Mouse (Mus musculus) spleen, adult 2 months (tissue): ENCODE data around the gene Akt1s1. TPM values are rescaled to one million over a fixed set of nuclear protein-coding genes. Genes with fewer than 3 reads are reported as not detected.

Experiments used
- DNase-seq, 2 experiments: peaks; one replicate each; pipeline versions ENCODE4 v3.0.0 to v3.0.0-alpha.2; 2012 to 2021; ENCODE audit warnings: low spot score in 2 of 2, low read depth in 1 of 2
- H3K27ac ChIP-seq: fragments of 200-500 bp; 2 replicates; pipeline ENCODE4 v1.5.1; 2012; ENCODE audit warnings: low read length, inconsistent platforms; ENCODE audit not compliant: insufficient read depth
- H3K27me3 ChIP-seq: fragments of 200-500 bp; 2 replicates; pipeline ENCODE4 v1.6.1; 2012; ENCODE audit warnings: mild to moderate bottlenecking, moderate library complexity, low read length, inconsistent platforms; ENCODE audit not compliant: control insufficient read depth, insufficient read depth
- H3K36me3 ChIP-seq: fragments of 200-500 bp; 2 replicates; pipeline ENCODE4 v1.6.1; 2012; ENCODE audit warnings: mild to moderate bottlenecking, low read length, inconsistent platforms; ENCODE audit not compliant: control insufficient read depth, insufficient read depth
- H3K4me1 ChIP-seq: fragments of 200-500 bp; 2 replicates; pipeline ENCODE4 v1.6.1; 2011; ENCODE audit warnings: inconsistent platforms; ENCODE audit not compliant: control insufficient read depth, insufficient read depth, insufficient read length
- H3K4me3 ChIP-seq: fragments of 200-500 bp; 2 replicates; pipeline ENCODE4 v1.5.1; 2011; ENCODE audit warnings: mild to moderate bottlenecking, inconsistent platforms; ENCODE audit not compliant: insufficient read depth, insufficient read length; ENCODE audit errors: extremely low read depth
- CTCF ChIP-seq: fragments of 200-500 bp; IDR thresholded peaks from 2 replicates; pipeline ENCODE4 v1.5.1; 2011; ENCODE audit warnings: mild to moderate bottlenecking, inconsistent platforms; ENCODE audit not compliant: insufficient read depth, insufficient read length, insufficient replicate concordance; ENCODE audit errors: extremely low read depth
- POLR2A ChIP-seq: fragments of 200-500 bp; IDR thresholded peaks from 2 replicates; pipeline ENCODE4 v1.6.1; 2011; ENCODE audit warnings: low read depth, low read length, inconsistent platforms
- WGBS: fragments of 180-500 bp; shearing (Covaris S2); methylation state at CpG from one replicate; pipeline ENCODE4 v1.1.7; 2018; 5-methylcytosine and 5-hydroxymethylcytosine counted together
- polyA plus RNA-seq: library from polyadenylated mRNA; depleted of rRNA; stranded (reverse); fragments of >200 nt; gene quantifications from 2 replicates; pipeline ENCODE4 v1.2.3, GENCODE M21; 2012

Akt1s1 gene
- polyA plus RNA-seq, 1 experiment: 67.8 TPM

- 11% methylated on average over 11 of the region's 11 CpGs for WGBS
- DNase-seq: no peak
- H3K36me3 ChIP-seq: peaks cover 27% of the 10 kb centered on the region
- no peaks in the 10 kb centered on the region for H3K27me3 ChIP-seq
- peaks cover 49% of the 10 kb centered on the region for H3K4me1 ChIP-seq
- TF ChIP-seq CTCF: no peak
- TF ChIP-seq POLR2A: no peak
- peak overlapping the region; percentile 46; the same call in 1 of the 2 replicates for H3K4me3 ChIP-seq
- H3K27ac ChIP-seq: peak overlapping the region; percentile 65
Measured at GRCm38 (mm10) chr7:44839171-44839490, 9.7 kb upstream of the Akt1s1 start.

DNA sequence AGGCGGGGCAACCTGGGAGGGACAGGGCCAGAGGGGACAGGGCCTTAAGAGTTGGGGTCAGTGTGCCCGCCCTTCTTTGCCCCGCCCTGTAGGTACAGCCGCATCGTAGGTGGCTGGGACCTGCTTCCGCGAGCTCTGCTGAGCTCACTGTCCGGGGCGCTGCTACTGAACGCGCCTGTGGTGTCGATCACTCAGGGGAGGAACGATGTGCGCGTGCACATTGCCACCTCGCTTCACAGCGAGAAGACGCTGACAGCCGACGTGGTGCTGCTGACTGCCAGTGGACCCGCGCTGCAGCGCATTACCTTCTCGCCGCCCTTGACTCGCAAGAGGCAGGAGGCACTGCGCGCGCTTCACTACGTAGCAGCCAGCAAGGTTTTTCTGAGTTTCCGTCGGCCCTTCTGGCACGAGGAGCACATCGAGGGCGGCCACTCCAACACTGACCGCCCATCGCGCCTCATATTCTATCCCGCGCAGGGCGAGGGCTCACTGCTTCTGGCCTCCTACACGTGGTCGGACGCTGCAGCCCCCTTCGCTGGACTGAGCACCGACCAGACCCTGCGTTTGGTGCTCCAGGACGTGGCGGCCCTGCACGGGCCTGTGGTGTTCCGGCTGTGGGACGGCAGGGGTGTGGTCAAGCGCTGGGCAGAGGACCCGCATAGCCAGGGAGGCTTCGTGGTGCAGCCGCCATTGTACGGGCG is 9.2 kb upstream of the Akt1s1 start:
- TF ChIP-seq POLR2A: peak; percentile 17
- no peak for TF ChIP-seq CTCF
- DNase-seq: peak; percentile 45 to 78
- Histone ChIP-seq H3K27ac (peak overlapping the region; percentile 65), H3K4me3 (peak overlapping the region; percentile 46), H3K4me1 (peaks cover 45% of the 10 kb centered on the region), H3K27me3 (no peaks in the 10 kb centered on the region), H3K36me3 (peaks cover 31% of the 10 kb centered on the region)
- WGBS: 7% methylated on average over 58 of the region's 58 CpGs

DNA sequence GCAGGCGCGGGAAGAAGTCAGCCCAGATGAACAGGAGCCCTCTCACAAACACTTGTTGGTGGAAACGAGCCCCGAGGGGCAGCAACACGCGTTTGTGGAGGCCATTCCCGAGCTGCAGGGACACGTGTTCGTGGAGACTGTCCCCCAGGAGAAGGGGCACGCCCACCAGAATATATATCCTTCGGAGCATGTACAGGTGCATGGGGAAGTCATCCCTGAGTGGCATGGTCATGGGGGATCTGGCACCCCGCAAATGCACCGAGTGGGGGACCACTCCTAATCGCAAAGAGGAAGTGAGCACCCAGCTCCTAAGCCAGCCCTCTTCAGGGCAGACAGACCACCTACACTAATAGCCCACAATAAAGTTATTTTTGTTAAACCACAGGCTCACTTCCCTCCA is 8.4 kb upstream of the Akt1s1 start:
- 19% methylated on average over 14 of the region's 14 CpGs for WGBS
- H3K27me3 ChIP-seq: no peaks in the 10 kb centered on the region
- peak overlapping the region; percentile 65 for H3K27ac ChIP-seq
- no peak for DNase-seq
- H3K36me3 ChIP-seq: peaks cover 38% of the 10 kb centered on the region
- H3K4me1 ChIP-seq: peaks cover 43% of the 10 kb centered on the region
- TF ChIP-seq CTCF: no peak
- TF ChIP-seq POLR2A: no peak; the same call in 1 of the 2 replicates
- H3K4me3 ChIP-seq: peak overlapping the region; percentile 46; the same call in 1 of the 2 replicates

DNA sequence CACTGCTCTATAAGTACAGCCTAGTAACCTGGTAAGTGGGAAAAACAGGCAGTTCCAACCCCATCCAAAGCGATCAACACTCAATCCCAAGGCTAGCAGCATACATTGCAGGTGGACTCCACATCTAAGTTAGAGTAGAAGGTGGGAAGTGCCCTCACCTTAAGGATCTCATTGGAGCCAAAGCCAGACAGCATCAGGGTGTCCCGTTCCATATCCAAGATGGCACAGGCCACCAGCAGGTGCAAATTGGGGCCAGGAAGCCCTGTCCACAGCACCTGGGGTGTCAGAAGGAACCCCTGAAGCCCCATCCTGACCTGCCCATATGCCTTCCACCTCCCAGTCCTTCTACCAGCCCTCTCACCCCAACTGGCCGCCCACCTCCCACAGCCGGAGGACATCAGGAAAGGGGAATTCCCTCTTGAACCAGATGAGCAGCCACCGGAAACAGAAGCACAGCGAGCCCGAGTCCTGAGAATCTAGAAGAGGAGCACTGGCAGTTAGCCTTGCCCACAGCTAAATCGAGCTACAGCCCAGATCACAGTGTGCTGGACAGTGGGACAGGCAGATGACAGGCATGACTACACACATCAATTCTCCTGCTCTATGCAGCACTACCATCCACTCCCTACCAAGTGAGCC is 6.8 kb upstream of the Akt1s1 start:
- Histone ChIP-seq H3K27ac (no peak overlapping the region), H3K4me1 (peaks cover 31% of the 10 kb centered on the region), H3K4me3 (no peak overlapping the region), H3K27me3 (no peaks in the 10 kb centered on the region), H3K36me3 (peaks cover 49% of the 10 kb centered on the region)
- 82% methylated on average over 8 of the region's 8 CpGs for WGBS
- no peak for DNase-seq
- TF ChIP-seq CTCF (no peak), POLR2A (no peak)

DNA sequence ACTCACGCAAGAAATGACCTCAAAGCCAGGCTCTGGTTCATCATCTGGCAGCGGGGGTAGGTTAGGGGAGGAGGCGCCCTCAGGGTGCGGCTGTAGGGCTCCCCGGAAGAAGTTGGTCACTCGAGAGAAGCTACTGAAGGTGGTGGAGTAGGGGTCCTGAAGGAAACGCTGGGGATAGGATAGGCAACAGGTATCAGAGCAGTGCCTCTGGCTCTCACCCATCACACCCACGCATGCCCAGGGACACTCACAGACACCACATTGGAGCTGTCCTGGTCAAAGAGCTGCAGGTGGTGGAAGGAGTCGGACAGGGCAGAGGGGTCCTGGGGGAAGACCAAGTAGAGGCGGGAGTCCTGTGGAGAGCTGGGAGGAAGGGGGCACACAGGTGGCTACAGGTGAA is 3.8 kb upstream of the Akt1s1 start:
- no peak for DNase-seq
- no peak overlapping the region for H3K4me3 ChIP-seq
- WGBS: 95% methylated on average over 10 of the region's 10 CpGs
- TF ChIP-seq CTCF: no peak
- no peak for TF ChIP-seq POLR2A
- H3K4me1 ChIP-seq: peaks cover 10% of the 10 kb centered on the region
- H3K36me3 ChIP-seq: peaks cover 49% of the 10 kb centered on the region
- H3K27me3 ChIP-seq: no peaks in the 10 kb centered on the region
- H3K27ac ChIP-seq: no peak overlapping the region

- H3K4me3 ChIP-seq: no peak overlapping the region
- WGBS: 96% methylated on average over 7 of the region's 7 CpGs
Measured at GRCm38 (mm10) chr7:44846804-44847203, 2.0 kb upstream of the Akt1s1 start.

DNA sequence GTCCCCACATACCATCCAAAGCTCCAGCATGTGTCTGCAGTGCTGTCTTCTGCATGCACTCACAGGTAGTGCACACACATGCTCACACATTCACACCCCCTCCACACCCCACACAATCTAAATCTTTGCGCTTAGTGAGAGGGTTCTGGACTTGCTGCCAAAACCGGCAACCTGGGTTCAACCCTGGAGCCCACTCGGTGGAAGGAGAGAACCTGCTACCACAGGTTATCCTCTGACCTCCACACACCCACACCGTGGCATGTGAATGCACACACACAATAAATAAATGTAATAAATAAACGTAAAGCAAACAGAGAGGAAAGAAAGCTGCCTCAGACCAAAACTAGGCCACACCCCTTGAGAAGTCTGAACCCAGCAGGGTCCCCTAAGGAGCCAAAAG is 1.0 kb upstream of the Akt1s1 start:
- Histone ChIP-seq H3K4me3 (peak overlapping the region; percentile 89; the same call in 1 of the 2 replicates), H3K36me3 (peaks cover 35% of the 10 kb centered on the region), H3K4me1 (peaks cover 6% of the 10 kb centered on the region; the same call in 1 of the 2 replicates), H3K27ac (no peak overlapping the region), H3K27me3 (no peaks in the 10 kb centered on the region)
- 74% methylated on average over 5 of the region's 5 CpGs for WGBS
- DNase-seq: no peak
- TF ChIP-seq CTCF (no peak), POLR2A (no peak)

More at GRCm38 (mm10) chr7:44846804-44847203, 2.0 kb upstream of the Akt1s1 start:
- peaks cover 41% of the 10 kb centered on the region for H3K36me3 ChIP-seq
- H3K27ac ChIP-seq: no peak overlapping the region
- H3K27me3 ChIP-seq: no peaks in the 10 kb centered on the region
- peaks cover 6% of the 10 kb centered on the region; the same call in 1 of the 2 replicates for H3K4me1 ChIP-seq
- TF ChIP-seq POLR2A (no peak), CTCF (no peak)
- DNase-seq: no peak
